Mouse (Mus musculus) brain, embryonic 14.5 days (tissue): ENCODE results near the gene Irf5. TPM values are rescaled to one million over a fixed set of nuclear protein-coding genes. Genes with fewer than 3 reads are reported as not detected.
"Not testable (repeated sequence)": the region's sequence is repeated elsewhere in the genome, so short reads cannot be mapped to it uniquely, and the experiment has no call there.

Experiments used
- DNase-seq: peaks from one replicate; pipeline ENCODE4 v3.0.0-alpha.2; 2011; ENCODE audit warnings: low read depth
- CTCF ChIP-seq: fragments of 200-500 bp; IDR thresholded peaks from 2 replicates; pipeline ENCODE4 v1.5.1; 2012; ENCODE audit warnings: inconsistent platforms, mild to moderate bottlenecking, moderate library complexity, borderline replicate concordance; ENCODE audit not compliant: insufficient read depth, insufficient read length; ENCODE audit errors: extremely low read depth
- POLR2A ChIP-seq: fragments of 200-500 bp; IDR thresholded peaks from 2 replicates; pipeline ENCODE4 v1.6.1; 2012; ENCODE audit warnings: mild to moderate bottlenecking, inconsistent platforms, borderline replicate concordance; ENCODE audit not compliant: poor library complexity, insufficient read depth, insufficient read length, severe bottlenecking; ENCODE audit errors: extremely low read depth
- polyA plus RNA-seq: library from polyadenylated mRNA; depleted of rRNA; stranded (reverse); fragments of >200 nt; gene quantifications from 2 replicates; pipeline ENCODE4 v1.2.3, GENCODE M21; 2012; rRNA removed

The Irf5 gene
- polyA plus RNA-seq, 1 experiment: 1.9 TPM

DNA sequence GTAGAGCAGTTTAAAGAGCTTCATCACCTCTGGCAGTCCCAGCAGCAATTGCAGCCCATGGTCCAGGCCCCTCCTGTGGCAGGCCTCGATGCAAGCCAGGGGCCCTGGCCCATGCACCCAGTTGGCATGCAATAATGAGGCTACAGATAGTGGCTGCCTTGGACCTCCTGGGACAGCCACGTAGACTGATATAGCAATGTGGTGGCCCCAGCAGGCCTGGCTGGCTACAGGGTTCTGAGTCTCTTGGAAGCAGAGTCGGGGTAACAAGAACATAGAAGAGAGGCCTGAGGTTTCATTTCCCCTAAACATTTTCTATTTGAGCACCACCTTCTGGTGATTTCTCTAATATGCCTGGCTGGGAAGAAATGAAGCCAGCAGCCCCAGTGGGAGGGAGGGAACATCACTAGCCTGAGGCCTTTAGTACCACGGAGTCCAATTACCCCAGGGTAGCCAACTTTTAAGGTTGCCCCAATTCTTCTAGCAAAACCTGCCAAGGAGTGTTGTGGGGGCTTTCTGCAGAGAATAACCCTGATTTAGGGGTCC lies 10.3 kb downstream of the Irf5 start:
- TF ChIP-seq POLR2A (no peak), CTCF (peak; percentile 9; the same call in 1 of the 2 replicates)
- peak; percentile 14 for DNase-seq

DNA sequence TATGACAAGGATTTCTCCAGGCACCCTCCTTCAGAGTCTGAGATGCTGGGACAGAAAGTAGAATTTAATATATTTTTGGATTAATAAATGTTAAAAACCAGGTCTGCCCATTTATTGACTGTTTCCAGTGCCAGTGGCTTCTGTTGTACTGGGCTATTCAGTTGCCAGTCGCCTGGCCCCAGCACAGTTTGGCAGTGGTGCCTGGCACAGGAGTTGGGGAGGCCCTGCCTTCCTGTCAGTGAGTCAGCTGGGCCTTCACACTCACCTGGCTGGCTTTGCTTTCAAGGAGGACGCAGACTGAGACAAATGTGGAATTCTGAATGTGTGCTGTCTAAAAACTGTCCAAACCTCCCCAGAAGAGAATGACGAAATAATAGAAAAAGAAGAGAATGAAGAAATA lies 10.8 kb downstream of the Irf5 start:
- TF ChIP-seq CTCF (no peak), POLR2A (no peak)
- DNase-seq: no peak

DNA sequence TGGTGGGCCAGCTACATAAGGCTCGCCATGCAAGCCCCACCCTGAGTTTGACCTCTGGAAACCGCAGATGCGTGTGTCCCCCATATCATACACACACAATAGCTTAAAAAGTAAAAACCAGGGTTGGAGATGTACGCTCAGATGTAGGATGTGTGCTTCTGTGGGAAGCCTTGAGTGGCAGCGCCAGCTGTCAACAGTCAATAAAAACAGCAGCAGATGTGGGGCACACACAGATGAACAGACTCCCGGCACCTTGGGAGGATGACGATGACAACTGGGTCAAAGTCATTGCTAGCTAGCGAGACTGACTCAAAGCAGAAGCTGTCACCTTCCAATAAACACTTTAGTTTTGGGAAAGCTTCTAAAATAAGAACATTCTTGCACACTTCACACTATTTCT lies 13.1 kb downstream of the Irf5 start:
- TF ChIP-seq POLR2A (no peak), CTCF (no peak)

DNA sequence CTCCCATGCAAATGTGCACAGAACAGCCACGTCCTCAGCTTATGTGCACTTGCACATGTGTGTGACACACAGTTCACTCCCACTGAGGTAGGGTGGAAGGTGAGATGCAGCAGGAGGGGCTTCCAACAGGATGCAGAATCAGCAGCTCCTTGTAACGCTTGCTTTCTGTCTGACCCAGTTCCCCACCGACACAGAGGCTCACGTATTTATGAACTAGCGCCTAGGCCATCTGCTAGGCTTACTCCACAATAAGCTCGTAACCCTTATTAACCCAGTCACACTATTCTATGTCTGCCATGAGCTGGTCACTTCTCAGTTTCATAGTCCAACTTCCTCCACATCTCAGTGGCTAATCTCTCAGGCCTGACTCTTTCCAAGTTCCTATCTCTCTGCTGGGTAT lies 13.8 kb downstream of the Irf5 start:
- TF ChIP-seq POLR2A: no peak
- peak; percentile 13 for DNase-seq

More for the DNA sequence above, 13.1 kb downstream of the Irf5 start:
- DNase-seq: no peak

DNA sequence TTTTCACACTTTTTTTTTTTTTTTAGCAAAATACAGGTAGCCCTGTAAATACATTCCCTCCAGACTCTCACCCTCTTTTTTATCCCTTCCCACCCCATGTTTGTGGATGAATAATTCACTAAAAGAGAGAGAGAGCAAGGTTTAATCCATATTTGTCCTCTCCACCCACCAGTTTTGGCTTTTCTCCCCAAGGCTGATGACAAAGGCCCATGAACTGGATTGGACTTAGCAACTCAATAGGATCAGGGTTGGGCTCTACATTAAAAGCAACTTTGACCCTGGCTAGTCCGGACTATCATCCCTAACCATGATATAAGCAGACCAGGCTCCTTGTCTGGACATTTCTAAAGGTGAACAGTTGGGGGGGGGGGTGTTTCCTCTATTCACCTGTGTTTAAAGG lies 14.5 kb downstream of the Irf5 start:
- DNase-seq: no peak

DNA sequence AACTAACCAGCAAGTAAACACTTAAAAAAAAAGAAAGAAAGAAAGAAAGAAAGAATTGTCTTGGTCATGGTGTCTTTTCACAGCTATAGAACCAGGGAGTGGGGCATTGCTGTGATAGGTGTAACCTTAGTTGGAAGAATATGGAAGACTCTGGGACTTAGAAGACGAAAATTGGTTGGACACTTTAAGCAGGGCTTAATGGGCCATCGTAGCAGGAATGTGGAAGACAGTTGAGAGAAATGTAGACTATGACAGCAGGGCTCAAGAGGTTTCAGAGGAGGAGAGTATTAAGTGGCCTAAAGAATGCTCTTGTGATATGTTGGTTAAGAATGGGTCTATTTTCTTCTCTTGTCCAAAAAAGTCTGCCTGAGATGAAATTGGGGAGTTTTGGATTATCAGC lies 19.2 kb downstream of the Irf5 start:
- DNase-seq: no peak

More for the DNA sequence above, 14.5 kb downstream of the Irf5 start:
- no peak for TF ChIP-seq POLR2A
- no peak for TF ChIP-seq CTCF

DNA sequence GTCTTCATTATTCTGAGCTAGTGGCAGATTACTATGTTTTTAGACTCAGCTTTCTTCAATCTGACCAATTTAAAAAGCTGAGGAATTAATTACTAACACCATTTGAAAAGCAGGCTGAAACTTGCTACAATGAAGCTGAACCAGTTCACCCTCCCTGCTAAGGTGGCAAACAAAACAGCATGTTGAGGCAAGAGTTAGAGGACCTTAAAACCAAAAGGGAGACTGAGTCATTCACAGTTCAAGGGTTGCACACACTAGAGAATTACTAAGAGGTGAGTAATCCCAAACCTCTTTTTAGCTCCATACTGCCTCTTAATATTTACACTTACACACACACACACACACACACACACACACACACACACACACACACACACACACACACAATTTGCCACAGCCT lies 21.2 kb downstream of the Irf5 start:
- no peak for DNase-seq
- TF ChIP-seq POLR2A: no peak
- TF ChIP-seq CTCF: no peak

More for the DNA sequence above, 19.2 kb downstream of the Irf5 start:
- no peak for TF ChIP-seq CTCF
- no peak for TF ChIP-seq POLR2A

DNA sequence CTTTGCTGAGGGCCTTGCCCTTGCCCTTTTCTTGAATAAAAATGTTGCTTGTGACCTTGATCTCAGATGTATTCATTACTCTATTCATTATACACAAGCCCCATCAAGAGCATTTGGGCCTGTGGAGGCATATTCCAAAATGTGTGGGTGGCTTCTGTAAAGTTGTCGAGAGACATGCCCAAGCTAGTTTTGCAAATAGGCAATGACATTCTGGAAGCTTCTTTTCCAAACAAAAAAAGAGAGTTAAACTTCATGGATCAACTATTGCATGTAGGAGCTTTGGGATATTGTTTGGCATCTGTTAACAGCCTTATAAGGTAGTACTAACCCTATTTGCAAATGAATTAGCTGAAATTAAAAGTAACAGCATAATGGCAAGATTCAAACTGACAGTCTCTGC lies 21.7 kb downstream of the Irf5 start:
- TF ChIP-seq CTCF: no peak
- no peak for TF ChIP-seq POLR2A
- DNase-seq: no peak

DNA sequence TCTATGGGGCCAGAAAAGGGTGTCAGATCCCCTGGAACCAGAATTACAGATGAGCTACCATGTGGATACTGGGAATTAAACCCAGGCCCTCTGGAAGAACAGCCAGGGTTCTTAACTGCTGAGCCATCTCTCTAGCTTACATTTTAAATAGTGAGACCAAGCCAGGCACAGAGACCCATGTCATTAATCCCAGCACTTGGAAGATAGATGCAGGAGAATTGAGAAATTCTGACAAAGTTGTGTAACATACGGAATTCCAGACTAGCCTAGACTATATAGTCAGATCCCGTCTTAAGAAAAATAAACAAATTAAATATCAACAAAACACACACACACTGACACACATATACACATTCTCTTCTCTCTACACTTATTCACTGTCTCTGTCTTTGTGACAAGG lies 26.1 kb downstream of the Irf5 start:
- DNase-seq: no peak
- TF ChIP-seq CTCF (no peak), POLR2A (no peak)

DNA sequence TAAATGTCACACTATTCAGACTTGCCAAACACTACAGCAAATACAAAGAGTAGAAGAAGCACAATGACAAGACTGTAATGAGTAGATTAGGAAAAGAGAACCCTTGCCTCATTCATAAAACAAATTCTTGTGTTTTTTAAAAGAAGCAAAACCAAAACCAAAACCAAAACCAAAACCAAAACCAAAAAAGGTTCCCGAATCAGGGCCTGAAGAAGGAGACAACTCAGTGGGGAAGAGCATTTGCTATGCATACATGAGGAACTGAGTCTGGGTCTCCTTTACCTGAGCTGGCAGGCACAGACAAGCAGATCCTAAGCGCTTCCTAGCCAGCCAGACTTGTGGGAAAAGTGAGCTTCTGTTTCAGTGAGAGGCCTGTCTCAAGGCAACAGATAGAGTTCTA lies 30.7 kb downstream of the Irf5 start:
- DNase-seq: no peak

DNA sequence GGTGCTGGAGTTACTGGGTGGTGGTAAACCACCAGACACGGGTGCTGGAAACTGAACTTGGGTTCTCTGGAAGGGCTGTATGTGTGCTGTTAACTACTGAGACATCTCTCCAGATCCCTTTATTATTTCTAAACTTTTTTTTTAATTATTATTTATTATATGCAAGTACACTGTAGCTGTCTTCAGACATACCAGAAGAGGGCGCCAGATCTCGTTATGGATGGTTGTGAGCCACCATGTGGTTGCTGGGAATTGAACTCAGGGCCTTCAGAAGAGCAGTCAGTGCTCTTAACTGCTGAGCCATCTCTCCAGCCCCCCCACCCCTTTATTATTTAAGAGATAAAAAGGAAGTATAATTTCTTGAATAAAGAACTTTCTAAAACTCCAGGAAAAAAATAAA lies 50.0 kb downstream of the Irf5 start:
- not testable (repeated sequence) for DNase-seq

More for the DNA sequence above, 30.7 kb downstream of the Irf5 start:
- TF ChIP-seq CTCF (no peak), POLR2A (no peak)

DNA sequence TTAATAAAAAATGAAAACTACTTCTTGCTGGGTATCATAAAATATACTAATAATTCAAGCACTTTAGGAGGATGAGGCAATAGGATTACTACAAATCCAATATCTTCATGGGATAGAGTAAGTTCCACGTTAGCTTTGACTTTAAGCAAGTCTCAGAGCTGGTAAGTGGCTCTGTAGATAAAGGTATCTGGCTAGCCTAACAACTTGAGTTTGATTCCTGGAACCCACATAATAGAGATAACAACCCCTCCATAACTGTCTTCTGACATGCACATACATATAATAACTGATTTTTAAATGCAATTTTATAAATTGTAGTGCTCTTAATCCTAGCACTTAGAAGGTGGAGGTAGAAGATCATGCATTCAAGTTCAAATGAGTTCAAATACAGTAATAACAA lies 54.3 kb downstream of the Irf5 start:
- DNase-seq: no peak
- TF ChIP-seq CTCF (no peak), POLR2A (no peak)

DNA sequence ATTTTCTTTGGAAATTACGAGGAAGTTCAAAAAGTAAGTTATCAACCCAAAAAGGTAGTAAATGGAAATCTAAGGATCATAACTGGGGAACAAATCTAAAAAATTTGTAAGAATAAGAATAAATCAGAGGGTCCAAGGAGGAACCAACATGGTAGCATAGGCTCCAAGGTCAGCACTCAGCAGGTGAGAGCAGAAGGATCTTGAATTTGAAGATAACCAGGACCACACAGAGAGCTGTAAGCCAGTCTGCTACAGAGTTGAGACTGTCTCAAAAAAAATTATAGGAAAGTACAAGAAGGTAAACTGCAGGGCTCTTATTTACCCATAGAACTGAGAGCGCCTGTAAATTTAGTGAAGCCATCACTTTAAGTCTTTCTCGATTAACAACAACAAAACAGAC lies 54.8 kb downstream of the Irf5 start:
- no peak for DNase-seq
- TF ChIP-seq CTCF: no peak
- no peak for TF ChIP-seq POLR2A

Other genes with a start within 250 kb of the Irf5 start
- 1.5 and 3.1 TPM in 2 replicates for gene Fam71f2, start 247.0 kb upstream of the Irf5 start, polyA plus RNA-seq
- not detected in 2 replicates for gene Fam71f1, start 207.5 kb upstream of the Irf5 start, polyA plus RNA-seq
- gene Calu, start 178.6 kb upstream of the Irf5 start, polyA plus RNA-seq: 98.1 and 118 TPM in 2 replicates
- gene Opn1sw, start 138.2 kb upstream of the Irf5 start, polyA plus RNA-seq: 0.11 and 0.32 TPM in 2 replicates
- 44.5 and 46.7 TPM in 2 replicates for gene Ccdc136, start 130.3 kb upstream of the Irf5 start, polyA plus RNA-seq
- 3.2 and 9.7 TPM in 2 replicates for gene Flnc, start 93.4 kb upstream of the Irf5 start, polyA plus RNA-seq
- gene Atp6v1f, start 58.9 kb upstream of the Irf5 start, polyA plus RNA-seq: 258 and 356 TPM in 2 replicates
- 0.14 and 0.23 TPM in 2 replicates for gene Atp6v1fnb, start 55.2 kb upstream of the Irf5 start, polyA plus RNA-seq
- gene Kcp, start 18.7 kb upstream of the Irf5 start, polyA plus RNA-seq: 35.4 and 48.3 TPM in 2 replicates
- gene Tnpo3, start 83.3 kb downstream of the Irf5 start, polyA plus RNA-seq: 75.1 and 76.8 TPM in 2 replicates
- gene Tspan33, start 167.6 kb downstream of the Irf5 start, polyA plus RNA-seq: 5.7 and 10.6 TPM in 2 replicates
- gene Smo, start 208.9 kb downstream of the Irf5 start, polyA plus RNA-seq: 31.5 and 37.8 TPM in 2 replicates
- 23.1 and 32.6 TPM in 2 replicates for gene Ahcyl2, start 241.4 kb downstream of the Irf5 start, polyA plus RNA-seq